Mouse (Mus musculus): ENCODE results near the gene Rin1. TPM values are rescaled to one million over a fixed set of nuclear protein-coding genes. Genes with fewer than 3 reads are reported as not detected.
"Not testable (repeated sequence)": the region's sequence is repeated elsewhere in the genome, so short reads cannot be mapped to it uniquely, and the experiment has no call there.

Gene Rin1
- polyA plus RNA-seq, 1 experiment = 0.13 TPM

DNA sequence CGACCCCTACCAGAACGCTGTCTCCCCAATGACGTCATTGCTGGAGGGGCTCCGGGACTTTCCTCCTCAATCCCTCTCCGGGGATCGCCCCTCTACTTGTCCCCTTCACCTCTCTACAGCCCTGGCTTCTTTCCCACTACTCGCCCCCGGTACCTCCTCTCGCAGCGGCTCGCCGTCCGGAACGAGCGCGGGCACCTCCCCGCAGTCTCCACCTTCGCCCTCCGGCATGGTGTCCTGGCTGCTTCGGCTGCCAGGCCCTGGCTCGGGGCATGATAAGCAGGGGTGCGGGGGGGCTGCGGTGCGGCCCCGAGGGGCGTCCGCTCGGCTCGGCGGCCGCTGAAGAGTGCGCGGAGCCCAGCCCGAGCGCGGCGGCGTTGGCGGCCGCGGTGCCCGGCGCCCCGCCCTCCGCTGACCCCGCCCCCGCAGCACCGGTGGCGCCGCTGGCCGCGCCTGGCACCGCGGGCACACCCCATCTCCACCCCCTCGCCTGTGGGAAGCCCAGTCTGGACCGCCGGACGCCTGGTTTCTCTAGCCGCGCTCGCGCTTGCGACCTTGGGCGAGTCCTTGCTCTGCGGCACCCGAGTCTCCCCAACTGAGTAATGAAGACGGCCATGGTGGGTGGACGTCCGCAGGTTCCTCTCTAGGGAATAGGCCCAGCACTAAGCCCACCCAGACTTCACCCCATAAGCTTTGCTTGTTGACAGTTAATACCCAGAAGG, 35.0 kb downstream of the Rin1 start, which contains the start of gene Tmem151a:
Gene Tmem151a (minus strand): TSS at position 387 of the 719 bp plus-strand sequence.
- TF ChIP-seq GATA1 (IDR thresholded peaks at IDR 0.05; ENCODE audit: low read length) = no peak
- TF ChIP-seq TAL1 (IDR thresholded peaks at IDR 0.05; ENCODE audit: low read length) = no peak
- H3K36me3 ChIP-seq (ENCODE audit: control insufficient read depth) = peaks cover 6% of the 10 kb centered on the region
- H3K27me3 ChIP-seq (ENCODE audit: control insufficient read depth) = peaks cover 72% of the 10 kb centered on the region
- peaks cover 4% of the 10 kb centered on the region; the same call in 1 of the 2 replicates for H3K9me3 ChIP-seq (ENCODE audit: control insufficient read depth, low read length)
- peak within 1 kb of the TSS; percentile 56 for H3K4me3 ChIP-seq (replicated peaks)
- H3K4me1 ChIP-seq (ENCODE audit: control insufficient read depth) = peaks cover 42% of the 10 kb centered on the region

DNA sequence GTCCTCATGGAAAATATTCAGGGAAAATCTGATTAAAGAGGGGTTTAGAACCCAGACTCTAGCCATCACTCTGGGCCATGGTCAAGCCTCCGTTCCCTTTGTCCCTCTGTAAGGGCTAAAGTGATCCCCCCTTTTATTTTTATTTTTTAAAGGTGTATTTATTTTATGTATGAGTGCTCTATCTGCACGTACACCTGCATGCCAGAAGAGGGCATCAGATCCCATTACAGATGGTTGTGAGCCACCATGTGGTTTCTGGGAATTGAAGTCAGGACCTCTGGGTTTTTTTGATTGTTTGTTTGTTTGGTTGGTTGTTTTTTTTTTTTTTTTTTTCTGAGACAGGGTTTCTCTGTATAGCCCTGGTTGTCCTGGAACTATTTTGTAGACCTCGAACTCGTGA, 36.3 kb downstream of the Rin1 start:
- not testable (repeated sequence) for H3K9me3 ChIP-seq (ENCODE audit: control insufficient read depth, low read length); H3K4me3 ChIP-seq (replicated peaks)
- Histone ChIP-seq H3K36me3 (ENCODE audit: control insufficient read depth) (peaks cover 19% of the 10 kb centered on the region), H3K27me3 (ENCODE audit: control insufficient read depth) (peaks cover 60% of the 10 kb centered on the region), H3K4me1 (ENCODE audit: control insufficient read depth) (peaks cover 42% of the 10 kb centered on the region)

DNA sequence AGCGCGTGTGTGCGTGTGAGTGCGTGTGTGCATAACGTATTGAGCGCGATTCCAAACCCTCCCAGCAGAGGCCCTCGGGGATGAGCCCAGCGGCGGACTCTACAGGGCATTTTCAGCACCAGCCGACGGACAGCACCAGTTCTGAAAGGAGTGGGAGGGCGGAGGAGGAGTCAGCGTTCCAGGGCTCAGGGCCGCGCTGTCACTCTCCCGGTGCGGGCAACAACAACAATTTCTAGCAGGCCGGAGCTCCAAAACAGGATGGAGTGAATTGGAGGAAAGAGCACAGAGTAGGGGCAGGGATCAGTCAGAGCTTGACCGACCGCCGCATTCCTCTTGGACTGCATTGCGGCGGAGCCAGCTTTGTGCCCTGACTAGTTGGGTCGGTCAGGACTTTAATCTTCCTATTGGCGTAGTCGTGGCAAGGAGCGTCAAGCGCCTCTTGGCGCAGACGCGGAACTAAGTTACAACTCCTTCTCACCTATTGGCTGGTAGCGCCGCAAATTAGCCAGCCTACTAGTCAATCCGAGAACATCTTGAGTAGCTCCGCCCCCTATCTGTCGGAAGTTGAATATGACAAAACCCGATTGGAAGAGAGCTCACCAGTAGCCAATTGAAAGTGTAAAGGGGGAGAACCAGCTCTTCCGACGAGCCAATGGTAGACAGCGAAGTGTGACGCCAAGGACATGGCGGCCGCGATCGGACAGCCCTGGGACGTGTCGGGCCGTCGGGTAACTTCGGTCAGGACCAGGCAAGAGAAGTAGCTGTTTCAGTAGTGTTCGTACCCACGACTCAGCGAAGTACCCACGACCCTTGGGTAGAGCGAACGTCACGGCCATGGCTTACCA, 37.8 kb downstream of the Rin1 start, which contains the start of gene Yif1a:
Gene Yif1a (plus strand): TSS at position 655 of the 845 bp plus-strand sequence.
- TF ChIP-seq GATA1 (IDR thresholded peaks at IDR 0.05; ENCODE audit: low read length) (no peak), TAL1 (IDR thresholded peaks at IDR 0.05; ENCODE audit: low read length) (no peak)
- Histone ChIP-seq H3K9me3 (ENCODE audit: control insufficient read depth, low read length) (peaks cover 4% of the 10 kb centered on the region; the same call in 1 of the 2 replicates), H3K36me3 (ENCODE audit: control insufficient read depth) (peaks cover 34% of the 10 kb centered on the region), H3K4me3 (replicated peaks) (peak within 1 kb of the TSS; percentile 76), H3K4me1 (ENCODE audit: control insufficient read depth) (peaks cover 42% of the 10 kb centered on the region), H3K27me3 (ENCODE audit: control insufficient read depth) (peaks cover 44% of the 10 kb centered on the region)

DNA sequence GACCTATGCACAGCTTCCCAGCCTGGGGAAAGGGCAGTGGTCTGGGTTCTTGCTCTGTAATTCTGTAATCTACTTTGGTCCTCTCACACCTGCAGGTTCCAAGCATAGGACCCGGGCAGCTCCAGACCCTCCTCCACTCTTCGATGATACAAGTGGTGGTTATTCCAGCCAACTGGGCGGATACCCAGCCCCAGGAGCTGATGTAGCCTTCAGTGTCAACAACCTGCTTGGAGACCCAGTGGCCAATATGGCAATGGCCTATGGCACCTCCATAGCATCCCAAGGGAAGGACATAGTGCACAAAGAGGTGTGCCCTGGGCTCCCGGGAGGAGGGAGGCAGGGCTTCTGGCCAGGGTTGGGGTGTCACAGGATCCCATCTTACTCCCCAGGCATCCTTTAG, 39.0 kb downstream of the Rin1 start:
- Histone ChIP-seq H3K36me3 (ENCODE audit: control insufficient read depth) (peaks cover 39% of the 10 kb centered on the region), H3K9me3 (ENCODE audit: control insufficient read depth, low read length) (peaks cover 4% of the 10 kb centered on the region; the same call in 1 of the 2 replicates), H3K27me3 (ENCODE audit: control insufficient read depth) (peaks cover 33% of the 10 kb centered on the region), H3K4me1 (ENCODE audit: control insufficient read depth) (peaks cover 51% of the 10 kb centered on the region), H3K4me3 (replicated peaks) (peak overlapping the region; percentile 76)
- TF ChIP-seq TAL1 (IDR thresholded peaks at IDR 0.05; ENCODE audit: low read length) (no peak), GATA1 (IDR thresholded peaks at IDR 0.05; ENCODE audit: low read length) (no peak)

DNA sequence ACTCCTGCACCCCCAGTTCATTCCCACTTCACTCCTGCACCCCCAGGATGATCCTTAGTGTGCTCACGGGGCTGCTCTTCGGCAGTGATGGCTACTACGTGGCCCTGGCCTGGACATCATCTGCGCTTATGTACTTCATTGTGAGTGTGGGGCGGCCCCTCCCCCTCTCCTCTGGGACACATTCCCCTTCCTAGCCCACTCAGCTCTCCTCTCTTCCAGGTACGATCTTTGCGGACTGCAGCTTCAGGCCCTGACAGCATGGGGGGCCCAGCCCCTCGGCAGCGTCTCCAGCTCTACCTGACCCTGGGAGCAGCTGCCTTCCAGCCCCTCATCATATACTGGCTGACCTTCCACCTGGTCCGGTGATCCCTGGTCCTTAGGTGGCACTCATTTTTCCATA, 41.8 kb downstream of the Rin1 start:
- no peak for TF ChIP-seq TAL1 (IDR thresholded peaks at IDR 0.05; ENCODE audit: low read length)
- TF ChIP-seq GATA1 (IDR thresholded peaks at IDR 0.05; ENCODE audit: low read length) = no peak
- peaks cover 49% of the 10 kb centered on the region for H3K4me1 ChIP-seq (ENCODE audit: control insufficient read depth)
- H3K4me3 ChIP-seq (replicated peaks) = no peak overlapping the region
- H3K27me3 ChIP-seq (ENCODE audit: control insufficient read depth) = peaks cover 33% of the 10 kb centered on the region
- peaks cover 39% of the 10 kb centered on the region for H3K36me3 ChIP-seq (ENCODE audit: control insufficient read depth)
- no peaks in the 10 kb centered on the region for H3K9me3 ChIP-seq (ENCODE audit: control insufficient read depth, low read length)

DNA sequence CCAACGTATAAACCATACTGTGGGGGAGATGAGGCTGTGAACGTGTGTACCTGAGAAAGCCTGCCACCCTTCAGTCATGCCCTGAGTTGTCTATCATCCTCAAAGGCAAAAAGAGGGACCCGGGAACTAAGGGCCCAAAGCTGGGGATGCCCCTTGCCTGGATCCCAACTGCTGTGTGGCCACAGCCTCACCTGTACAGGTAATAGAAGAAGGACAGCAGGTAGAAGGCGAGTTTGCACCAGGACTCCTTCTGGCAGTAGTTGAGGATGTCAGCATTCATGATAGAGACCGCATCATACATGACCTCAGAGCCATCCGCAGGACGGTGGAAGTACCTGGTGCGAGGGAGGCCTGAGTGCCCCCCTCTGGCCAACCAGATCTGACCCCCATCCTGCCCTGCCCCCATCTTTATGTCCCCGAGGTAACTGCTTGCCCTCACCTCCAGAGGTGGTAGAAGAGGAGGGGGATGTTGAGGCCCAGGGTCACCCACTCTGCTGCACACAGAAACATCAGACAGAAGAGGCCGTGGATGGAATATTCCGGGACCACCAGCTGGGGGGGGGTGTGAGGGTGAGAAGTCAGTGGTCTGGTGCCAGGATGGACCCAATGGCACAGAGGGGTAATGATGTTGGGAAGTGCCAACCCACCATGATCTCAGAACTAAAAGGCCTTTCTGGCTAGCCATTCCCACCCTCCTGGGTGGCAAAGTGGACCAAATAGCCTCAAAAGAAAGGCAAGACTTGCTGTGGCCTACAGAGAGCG, 43.4 kb downstream of the Rin1 start:
- Histone ChIP-seq H3K36me3 (ENCODE audit: control insufficient read depth) (peaks cover 39% of the 10 kb centered on the region), H3K4me1 (ENCODE audit: control insufficient read depth) (peaks cover 49% of the 10 kb centered on the region), H3K27me3 (ENCODE audit: control insufficient read depth) (peaks cover 35% of the 10 kb centered on the region), H3K4me3 (replicated peaks) (no peak overlapping the region), H3K9me3 (ENCODE audit: control insufficient read depth, low read length) (no peaks in the 10 kb centered on the region)
- TF ChIP-seq GATA1 (IDR thresholded peaks at IDR 0.05; ENCODE audit: low read length) (no peak), TAL1 (IDR thresholded peaks at IDR 0.05; ENCODE audit: low read length) (no peak)

DNA sequence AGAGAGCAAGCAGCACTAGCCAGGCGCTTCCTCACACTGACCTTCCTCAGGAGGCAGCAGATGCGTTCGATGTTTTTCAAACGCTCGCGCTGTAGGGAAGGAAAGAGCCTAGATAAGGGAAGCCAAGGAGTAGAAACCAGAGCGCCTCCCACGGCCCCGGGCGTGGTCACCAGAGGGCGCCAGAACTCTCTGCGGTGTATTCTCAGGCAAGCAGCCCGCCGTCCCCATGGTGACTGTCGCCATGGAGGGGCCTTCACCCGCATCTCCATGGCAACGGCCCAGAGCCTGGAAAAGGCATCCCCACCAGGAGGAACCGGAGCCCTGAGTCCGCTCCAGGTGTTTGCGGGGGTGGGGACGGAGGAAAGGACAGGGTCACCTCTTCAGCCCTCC, 44.0 kb downstream of the Rin1 start:
- Histone ChIP-seq H3K4me1 (ENCODE audit: control insufficient read depth) (peaks cover 47% of the 10 kb centered on the region), H3K36me3 (ENCODE audit: control insufficient read depth) (peaks cover 41% of the 10 kb centered on the region), H3K4me3 (replicated peaks) (no peak overlapping the region), H3K9me3 (ENCODE audit: control insufficient read depth, low read length) (no peaks in the 10 kb centered on the region), H3K27me3 (ENCODE audit: control insufficient read depth) (peaks cover 35% of the 10 kb centered on the region)
- no peak for TF ChIP-seq TAL1 (IDR thresholded peaks at IDR 0.05; ENCODE audit: low read length)
- no peak; the same call in 1 of the 2 replicates for TF ChIP-seq GATA1 (IDR thresholded peaks at IDR 0.05; ENCODE audit: low read length)

DNA sequence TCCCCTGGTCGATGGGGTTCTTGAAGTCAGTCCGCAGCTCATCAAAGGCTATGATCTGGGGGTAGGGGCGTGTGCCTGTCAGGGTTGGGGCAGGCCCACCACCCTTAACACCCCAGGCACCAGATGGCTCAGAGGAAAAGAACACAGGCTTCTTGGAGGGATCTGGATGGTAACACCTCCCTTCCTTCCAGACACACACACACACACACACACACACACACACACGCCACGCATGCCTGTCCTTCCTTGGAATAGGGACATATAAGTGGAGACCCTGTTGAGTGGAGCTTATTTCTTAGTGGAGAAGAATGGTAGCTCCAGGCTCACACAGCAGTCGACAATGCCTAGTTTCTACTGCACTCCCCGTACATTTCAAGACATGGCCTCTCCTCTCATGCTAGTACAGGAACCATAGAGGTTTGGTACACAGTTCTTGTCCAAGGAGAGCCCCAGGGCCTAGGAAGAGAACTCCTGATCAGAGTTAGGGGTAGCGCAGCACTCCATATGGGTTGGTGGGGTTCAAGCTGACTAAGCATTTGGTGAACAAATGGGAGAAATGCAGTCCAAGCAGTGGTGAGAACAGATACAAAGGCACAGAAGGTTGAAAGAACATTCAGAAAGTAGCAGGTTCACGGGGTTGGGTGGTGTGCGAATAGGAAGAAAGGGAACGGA, 44.6 kb downstream of the Rin1 start:
- Histone ChIP-seq H3K4me1 (ENCODE audit: control insufficient read depth) (peaks cover 41% of the 10 kb centered on the region), H3K36me3 (ENCODE audit: control insufficient read depth) (peaks cover 43% of the 10 kb centered on the region), H3K4me3 (replicated peaks) (no peak overlapping the region), H3K27me3 (ENCODE audit: control insufficient read depth) (peaks cover 35% of the 10 kb centered on the region), H3K9me3 (ENCODE audit: control insufficient read depth, low read length) (no peaks in the 10 kb centered on the region)
- TF ChIP-seq TAL1 (IDR thresholded peaks at IDR 0.05; ENCODE audit: low read length) = no peak
- TF ChIP-seq GATA1 (IDR thresholded peaks at IDR 0.05; ENCODE audit: low read length) = no peak
